Mouse (Mus musculus) gastrocnemius, postnatal 36 days (tissue): Measurements from ENCODE around the gene BC003965. TPM values are rescaled to one million over a fixed set of nuclear protein-coding genes. Genes with fewer than 3 reads are reported as not detected.
"Not testable (repeated sequence)": the region's sequence is repeated elsewhere in the genome, so short reads cannot be mapped to it uniquely, and the experiment has no call there.

Experiments used
- DNase-seq, 2 experiments: peaks; one replicate each; pipeline ENCODE4 v3.0.0; 2022
- intact Hi-C: fragments of 180-260 bp; cut with DNase I; formaldehyde crosslinking; loops from one replicate; pipeline ENCODE4 v1.15.1; 2025
- total RNA-seq, 2 experiments: library from RNA; stranded (reverse); gene quantifications; 2 replicates each; pipeline ENCODE4 v1.2.3; 2021

BC003965 gene
- total RNA-seq, 2 experiments from 2014 or later = 12.3 to 13.8 TPM

GRCm38 (mm10) chr17:25211705-25212104 lies 27.4 kb downstream of the BC003965 start:
- DNase-seq = no peak
- intact Hi-C loops = no loop called here

DNA sequence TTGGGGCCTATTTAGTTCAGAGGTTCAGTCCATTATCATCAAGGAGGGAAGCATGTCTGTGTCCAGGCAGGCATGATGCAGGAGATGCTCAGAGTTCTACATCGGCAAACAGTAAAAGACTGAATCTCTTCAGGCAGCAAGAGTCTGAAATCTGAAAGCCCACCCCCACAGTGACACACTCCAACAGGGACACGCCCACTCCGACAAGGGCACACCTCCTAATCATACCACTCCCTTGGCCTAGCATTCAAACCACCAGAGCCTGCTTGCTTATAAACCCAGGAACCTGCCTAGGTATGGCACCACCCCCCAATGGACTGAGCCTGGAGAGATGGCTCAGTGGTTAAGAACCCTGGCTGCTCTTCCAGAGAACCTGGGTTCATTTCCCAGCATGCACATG lies 31.1 kb downstream of the BC003965 start:
- DNase-seq = no peak
- intact Hi-C loops = no loop called here

GRCm38 (mm10) chr17:25218967-25219366 lies 34.6 kb downstream of the BC003965 start:
- DNase-seq = no peak
- intact Hi-C loops = no loop called here

DNA sequence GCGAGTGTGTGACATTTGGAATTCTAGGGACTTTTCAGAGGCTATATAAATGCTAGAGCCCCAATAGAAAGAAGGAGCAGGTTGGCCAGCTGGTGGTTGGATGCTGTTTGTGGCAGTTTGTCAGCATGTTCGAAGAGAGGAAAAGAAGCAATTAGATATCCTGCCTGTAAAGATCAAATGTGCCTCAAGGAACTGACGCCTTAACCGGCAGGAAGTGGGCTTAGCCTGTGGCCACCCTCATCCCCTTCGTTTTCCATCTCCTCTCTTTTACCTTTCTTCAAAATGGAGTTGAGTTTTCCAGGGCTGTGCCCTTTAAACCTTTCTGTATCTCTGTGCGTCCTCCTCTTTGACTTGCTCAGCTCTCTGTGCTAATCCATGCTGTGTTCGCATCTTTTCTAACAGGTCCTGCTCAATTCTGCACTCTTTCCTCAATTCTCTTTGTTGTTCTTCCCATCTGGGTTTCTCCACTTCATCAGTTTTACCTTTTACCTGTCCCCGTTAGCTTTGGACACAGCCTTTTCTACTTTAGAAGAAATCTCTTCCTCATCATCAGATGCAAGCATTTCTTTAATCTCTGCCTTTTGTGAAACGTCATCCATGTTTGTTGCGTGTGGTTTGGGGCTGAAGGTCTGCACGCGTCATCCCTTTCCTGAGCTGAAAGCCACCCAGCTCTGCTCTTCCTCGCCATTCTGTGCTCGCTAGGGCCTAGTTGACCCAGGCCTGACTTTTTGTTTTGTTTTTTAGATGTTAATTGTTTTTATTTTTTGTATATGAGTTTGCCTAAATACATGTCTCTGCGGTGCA lies 35.3 kb downstream of the BC003965 start:
- DNase-seq = no peak
- intact Hi-C loops = no loop called here

DNA sequence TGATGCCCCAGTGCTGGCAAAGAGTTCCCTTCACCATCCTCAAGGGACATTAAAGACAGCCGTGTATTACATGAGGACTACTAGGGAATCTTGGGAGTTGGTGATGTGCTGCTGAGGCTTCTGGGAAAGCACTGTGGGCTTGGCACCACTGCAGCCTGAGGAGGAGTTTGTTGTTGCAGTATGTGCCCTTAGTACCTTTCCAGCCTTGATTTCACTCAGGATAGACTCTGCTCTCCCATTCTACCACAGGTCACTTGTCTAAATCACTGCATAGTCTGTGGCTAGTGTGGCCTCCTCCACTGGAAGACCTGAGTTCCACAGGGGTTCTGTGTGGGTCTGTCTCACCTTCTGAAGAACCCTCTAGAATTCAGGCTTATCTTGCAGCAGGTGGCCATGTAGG lies 36.4 kb downstream of the BC003965 start:
- no peak for DNase-seq
- intact Hi-C loops = no loop called here

DNA sequence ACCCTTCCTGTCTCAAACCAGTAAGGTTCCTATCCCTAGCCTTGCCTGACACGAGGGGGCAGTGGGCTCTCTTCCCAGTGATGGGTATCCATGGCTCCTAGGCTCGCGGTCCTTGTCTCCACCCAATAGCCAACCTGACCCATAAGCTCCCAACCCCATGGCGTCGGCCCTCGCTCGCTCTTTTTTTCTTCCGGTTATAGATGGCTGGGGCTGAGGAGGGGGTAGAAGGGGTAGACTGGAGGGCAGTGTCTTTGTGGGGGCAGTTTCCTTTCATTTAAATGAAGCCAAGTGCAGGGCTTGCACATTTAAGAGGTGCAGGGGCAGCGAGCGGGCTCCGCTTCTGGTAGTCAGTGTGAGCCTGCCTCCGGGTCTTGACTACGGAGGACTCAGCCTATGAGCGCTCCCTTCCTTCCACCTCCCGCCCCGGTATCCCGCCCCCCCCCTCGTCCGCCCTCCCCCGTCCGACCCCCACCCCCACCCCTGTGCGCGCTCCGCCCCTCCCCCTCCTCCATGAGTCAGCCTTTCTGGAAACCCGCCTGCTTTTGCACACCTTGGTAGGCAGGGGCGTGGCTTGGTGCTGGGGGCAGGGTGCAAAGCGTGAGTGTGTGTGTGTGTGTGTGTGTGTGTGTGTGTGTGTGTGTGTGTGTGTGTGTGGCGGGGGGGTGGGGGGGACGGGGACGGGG lies 37.6 kb downstream of the BC003965 start:
- no peak for DNase-seq
- intact Hi-C loops = no loop called here

- intact Hi-C loops, DNase-seq: not testable (repeated sequence)
Observed at GRCm38 (mm10) chr17:25222504-25222940, 38.2 kb downstream of the BC003965 start.

- no peak for DNase-seq
- intact Hi-C loops = no loop called here
Observed at GRCm38 (mm10) chr17:25222951-25223601, 38.7 kb downstream of the BC003965 start.

DNA sequence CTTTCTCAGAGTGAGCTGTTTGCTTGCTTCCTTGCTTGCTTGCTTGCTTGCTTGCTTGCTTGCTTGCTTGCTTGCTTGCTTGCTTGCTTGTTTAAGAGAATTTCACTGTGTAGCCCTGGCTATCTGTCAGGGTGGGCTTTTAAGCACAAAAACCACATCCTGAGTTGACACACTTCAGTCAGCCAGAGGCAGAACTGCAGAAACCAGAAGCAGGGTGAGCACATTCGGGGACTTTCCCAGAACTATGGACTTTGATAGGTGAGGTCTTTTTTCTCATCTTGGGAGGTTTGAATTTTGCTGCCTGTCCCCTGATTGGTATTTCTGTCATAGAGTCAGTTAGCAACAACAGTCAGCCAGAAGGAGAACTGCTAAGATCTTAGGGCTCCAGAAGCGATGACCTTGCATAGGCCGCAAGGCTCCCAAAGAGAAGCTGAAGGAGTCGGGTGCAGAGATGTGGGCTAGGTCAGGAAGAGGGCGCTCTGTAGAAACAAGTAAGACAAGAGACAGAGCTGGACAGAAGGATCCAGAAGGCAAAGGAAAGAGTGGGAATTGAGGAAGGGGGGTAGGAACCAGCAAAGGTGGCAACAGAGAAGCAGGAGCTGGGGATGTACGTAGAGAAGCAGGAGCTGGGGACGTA lies 40.4 kb downstream of the BC003965 start:
- DNase-seq = no peak
- intact Hi-C loops = no loop called here

- intact Hi-C loops = no loop called here
- DNase-seq = no peak
Observed at GRCm38 (mm10) chr17:25225659-25226058, 41.3 kb downstream of the BC003965 start.

- intact Hi-C loops = no loop called here
- DNase-seq = no peak
Observed at GRCm38 (mm10) chr17:25227991-25228390, 43.6 kb downstream of the BC003965 start.

GRCm38 (mm10) chr17:25230014-25230655 lies 45.8 kb downstream of the BC003965 start:
- intact Hi-C loops, DNase-seq: not testable (repeated sequence)

GRCm38 (mm10) chr17:25230700-25231099 lies 46.3 kb downstream of the BC003965 start:
- no peak for DNase-seq
- intact Hi-C loops = no loop called here

GRCm38 (mm10) chr17:25231621-25232020 lies 47.3 kb downstream of the BC003965 start:
- intact Hi-C loops, DNase-seq: not testable (repeated sequence)

GRCm38 (mm10) chr17:25235635-25236034 lies 51.3 kb downstream of the BC003965 start:
- intact Hi-C loops = no loop called here
- no peak for DNase-seq

Other genes with a start within 250 kb of the BC003965 start
- gene Mapk8ip3, start 247.6 kb upstream of the BC003965 start, total RNA-seq = 10 to 100 TPM; 16.2 to 24.4 TPM
- 1 to 10 TPM; 6.2 to 6.8 TPM for gene Jpt2, start 223.9 kb upstream of the BC003965 start, total RNA-seq
- gene Cramp1l, start 168.8 kb upstream of the BC003965 start, total RNA-seq = 1 to 10 TPM; 5.9 to 7.1 TPM
- 1 to 10 TPM; 1.7 to 2.0 TPM for gene Ift140, start 168.5 kb upstream of the BC003965 start, total RNA-seq
- 10 to 100 TPM; 10.3 to 10.7 TPM for gene Tmem204, start 101.0 kb upstream of the BC003965 start, total RNA-seq
- 1 to 10 TPM; 4.2 to 6.1 TPM for gene Telo2, start 68.6 kb upstream of the BC003965 start, total RNA-seq
- gene Ptx4, start 63.8 kb upstream of the BC003965 start, total RNA-seq = 1 to 10 TPM; 3.7 to 4.3 TPM
- gene Clcn7, start 51.2 kb upstream of the BC003965 start, total RNA-seq = 10 to 100 TPM; 13.7 to 14.9 TPM
- gene Ccdc154, start 22.1 kb upstream of the BC003965 start, total RNA-seq = not detected
- gene Gm38655, start 9.1 kb upstream of the BC003965 start, total RNA-seq = not detected
- gene Unkl, start 3.8 kb downstream of the BC003965 start, total RNA-seq = 1 to 10 TPM; 4.9 to 5.6 TPM
- 10 to 100 TPM; 13.8 to 14.1 TPM for gene Gnptg, start 55.6 kb downstream of the BC003965 start, total RNA-seq
- 10 to 100 TPM; 15.8 to 18.4 TPM for gene Tsr3, start 55.6 kb downstream of the BC003965 start, total RNA-seq
- not detected for gene Baiap3, start 71.8 kb downstream of the BC003965 start, total RNA-seq
- gene Ube2i, start 90.1 kb downstream of the BC003965 start, total RNA-seq = 10 to 100 TPM; 55.0 to 60.6 TPM
- under 1 TPM; 0.20 to 0.36 TPM for gene Prss34, start 113.8 kb downstream of the BC003965 start, total RNA-seq
- not detected for gene Prss28, start 124.1 kb downstream of the BC003965 start, total RNA-seq
- not detected for gene Prss29, start 134.1 kb downstream of the BC003965 start, total RNA-seq
- gene Tpsab1, start 161.0 kb downstream of the BC003965 start, total RNA-seq = 1 to 10 TPM; 1.1 to 1.3 TPM
- gene Tpsb2, start 181.8 kb downstream of the BC003965 start, total RNA-seq = 1 to 10 TPM; 2.7 to 3.5 TPM
- gene Tpsg1, start 184.7 kb downstream of the BC003965 start, total RNA-seq = under 1 TPM in 1 of 2 experiments, not detected in 1; 0.26 TPM
- gene Cacna1h, start 249.2 kb downstream of the BC003965 start, total RNA-seq = 1 to 10 TPM in 1 of 2 experiments, under 1 TPM in 1; 0.94 to 1.2 TPM